Mouse (Mus musculus) T-helper 1 cell (primary cell): ENCODE data around the gene Ranbp3l.

ENCODE experiments used
- in situ Hi-C: fragments of 300-600 bp; cut with MboI, MseI; formaldehyde crosslinking; loops from one replicate; pipeline ENCODE4 v1.15.1; 2025; ENCODE audit warnings: high pct_unique_total_duplicates

Gene Ranbp3l

GRCm38 (mm10) chr15:9093598-9094365 is 126.0 kb downstream of the Ranbp3l start:
- in situ Hi-C loops: no loop called here

GRCm38 (mm10) chr15:9094366-9094750 is 126.6 kb downstream of the Ranbp3l start:
- in situ Hi-C loops: no loop called here

GRCm38 (mm10) chr15:9096865-9097264 is 129.1 kb downstream of the Ranbp3l start:
- in situ Hi-C loops: no loop called here

- in situ Hi-C loops: no loop called here
Measured at GRCm38 (mm10) chr15:9100446-9101077, 132.8 kb downstream of the Ranbp3l start.

- in situ Hi-C loops: no loop called here
Measured at GRCm38 (mm10) chr15:9106303-9107074, 138.7 kb downstream of the Ranbp3l start.

GRCm38 (mm10) chr15:9110526-9111347 is 143.0 kb downstream of the Ranbp3l start:
- in situ Hi-C loops: no loop called here

- in situ Hi-C loops: no loop called here
Measured at GRCm38 (mm10) chr15:9111648-9112047, 143.9 kb downstream of the Ranbp3l start.

- in situ Hi-C loops: no loop called here
Measured at GRCm38 (mm10) chr15:9113556-9113955, 145.8 kb downstream of the Ranbp3l start.

- in situ Hi-C loops: no loop called here
Measured at GRCm38 (mm10) chr15:9114131-9114530, 146.4 kb downstream of the Ranbp3l start.

- in situ Hi-C loops: no loop called here
Measured at GRCm38 (mm10) chr15:9114599-9114998, 146.8 kb downstream of the Ranbp3l start.
